Mouse (Mus musculus) adipocyte (in vitro differentiated cells): ENCODE results near the gene Ubqln1.
"Not testable (repeated sequence)": the region's sequence is repeated elsewhere in the genome, so short reads cannot be mapped to it uniquely, and the experiment has no call there.

Experiments used
- DNase-seq: peaks from one replicate; pipeline ENCODE4 v3.0.0-alpha.2; 2016; ENCODE audit warnings: low spot score

Gene Ubqln1

DNA sequence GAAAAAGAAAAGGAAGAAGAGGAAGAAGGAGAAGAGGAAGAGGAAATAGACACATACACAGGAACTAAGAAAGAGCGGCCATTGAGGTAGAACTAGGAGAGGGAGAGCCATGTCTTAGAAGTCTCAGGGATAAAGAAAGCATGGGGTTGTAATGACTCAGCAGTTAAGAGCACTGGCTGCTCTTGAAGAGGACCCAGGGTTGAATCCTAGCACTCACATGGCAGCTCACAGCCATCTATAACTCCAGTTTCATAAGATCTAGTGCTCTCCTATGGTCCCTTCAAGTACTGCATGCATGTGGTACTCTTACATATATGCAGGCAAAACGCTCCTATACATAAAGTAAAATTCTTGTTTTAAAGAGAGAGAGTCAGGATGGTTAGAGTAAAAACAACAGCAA is 59.4 kb downstream of the Ubqln1 start:
- no peak for DNase-seq

DNA sequence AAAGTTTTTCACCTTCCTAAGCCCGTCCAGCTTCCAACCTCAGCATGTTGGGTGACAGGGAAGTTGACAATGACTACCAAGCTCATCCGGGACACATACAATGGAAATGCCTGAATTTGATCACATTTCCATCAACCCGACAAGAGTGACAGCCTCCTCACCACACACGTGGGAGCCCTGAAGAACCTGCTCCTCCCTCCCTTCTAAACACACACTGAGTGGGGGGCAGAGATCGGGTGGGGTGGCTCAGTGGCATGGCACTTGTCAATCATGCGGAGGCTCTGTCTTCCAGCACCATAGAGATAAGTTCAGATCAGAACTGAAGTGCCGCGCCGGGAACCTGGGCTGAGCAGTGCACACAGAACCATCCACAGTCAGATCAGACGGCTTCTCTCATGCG is 65.0 kb downstream of the Ubqln1 start:
- no peak for DNase-seq

DNA sequence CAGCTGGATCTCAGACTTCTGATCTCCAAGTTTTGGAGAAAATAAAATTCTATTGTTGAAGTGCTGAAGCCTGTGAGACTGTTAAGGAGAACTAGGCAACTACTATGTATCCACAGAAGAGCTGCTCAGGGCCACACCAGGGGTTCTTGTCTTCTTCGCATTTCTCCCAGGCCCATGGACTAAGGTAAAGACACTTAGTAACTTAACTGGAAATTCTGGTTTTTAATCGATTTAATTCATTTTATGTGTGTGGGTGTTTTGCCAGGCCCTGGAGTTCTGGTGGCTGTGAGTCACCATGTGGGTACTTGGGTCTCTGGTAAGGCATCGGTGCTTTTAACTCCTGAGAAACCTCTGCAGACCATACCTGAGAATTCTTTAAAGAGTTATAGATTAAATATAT is 65.8 kb downstream of the Ubqln1 start:
- DNase-seq, result no peak

DNA sequence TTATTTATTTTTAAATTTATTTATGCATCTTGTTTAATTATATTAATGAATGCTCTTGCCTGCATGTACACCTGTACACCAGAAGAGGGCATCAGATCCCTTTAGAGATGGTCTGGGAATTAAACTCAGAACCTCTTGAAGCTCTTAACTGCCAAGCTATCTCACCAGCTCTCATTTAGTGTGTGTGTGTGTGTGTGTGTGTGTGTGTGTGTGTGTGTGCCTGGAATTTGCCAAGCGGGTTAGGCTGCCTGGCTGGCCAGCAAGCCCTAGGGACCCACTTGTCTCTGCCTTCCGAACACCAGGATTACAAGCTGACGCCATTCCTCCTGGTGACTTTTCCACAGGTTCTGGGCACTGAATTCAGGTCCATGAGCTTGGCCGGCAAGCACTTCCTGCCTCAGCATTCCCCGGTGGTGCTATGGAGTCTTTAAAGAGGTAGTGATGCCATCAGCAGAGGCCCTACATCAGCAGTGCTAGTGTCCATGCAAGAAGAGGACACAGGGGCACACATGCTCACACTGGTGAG is 66.4 kb downstream of the Ubqln1 start:
- peak; percentile 53 for DNase-seq

DNA sequence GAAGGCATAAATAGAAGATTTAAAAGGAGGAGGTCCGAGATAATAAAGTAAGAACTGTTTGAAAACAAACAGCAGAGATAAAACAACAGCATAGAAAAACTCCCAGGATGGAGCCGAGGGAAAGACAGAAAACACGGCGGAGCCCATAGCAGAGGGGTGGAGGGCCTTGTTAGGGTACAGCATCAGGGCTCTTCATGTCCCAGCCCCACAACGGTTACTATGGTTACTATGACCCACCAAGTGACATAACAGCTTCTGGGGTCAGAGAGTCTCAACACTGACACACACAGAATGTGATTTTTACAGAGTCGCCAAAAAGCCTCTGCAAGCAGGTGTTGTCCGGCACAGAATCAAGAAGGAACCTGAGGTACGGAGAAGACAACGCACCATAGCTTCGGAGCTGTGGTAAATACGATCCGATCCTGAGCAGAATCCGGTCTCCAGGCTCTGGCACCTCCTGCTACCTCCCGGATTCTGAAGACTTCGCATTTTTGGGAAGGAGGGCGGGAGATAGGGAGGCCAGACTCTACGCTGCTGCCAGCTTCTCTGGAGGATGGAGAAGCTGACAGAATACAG is 67.1 kb downstream of the Ubqln1 start:
- DNase-seq, result no peak

DNA sequence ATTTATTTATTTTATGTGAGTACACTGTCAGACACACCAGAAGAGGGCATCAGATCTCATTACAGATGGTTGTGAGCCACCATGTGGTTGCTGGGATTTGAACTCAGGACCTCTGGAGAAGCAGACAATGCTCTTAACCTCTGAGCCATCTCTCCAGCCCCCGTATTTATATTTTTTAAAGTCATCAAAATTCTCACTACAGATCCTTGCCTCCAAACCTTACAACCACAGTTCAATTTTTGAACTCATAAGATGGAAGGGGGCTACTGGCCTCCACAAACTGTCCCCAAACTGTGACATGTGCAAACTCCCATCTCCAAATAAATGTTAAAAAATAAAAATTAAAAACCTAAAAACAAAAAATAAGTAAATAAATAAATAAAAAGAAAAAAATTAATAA is 67.7 kb downstream of the Ubqln1 start:
- DNase-seq, result no peak

DNA sequence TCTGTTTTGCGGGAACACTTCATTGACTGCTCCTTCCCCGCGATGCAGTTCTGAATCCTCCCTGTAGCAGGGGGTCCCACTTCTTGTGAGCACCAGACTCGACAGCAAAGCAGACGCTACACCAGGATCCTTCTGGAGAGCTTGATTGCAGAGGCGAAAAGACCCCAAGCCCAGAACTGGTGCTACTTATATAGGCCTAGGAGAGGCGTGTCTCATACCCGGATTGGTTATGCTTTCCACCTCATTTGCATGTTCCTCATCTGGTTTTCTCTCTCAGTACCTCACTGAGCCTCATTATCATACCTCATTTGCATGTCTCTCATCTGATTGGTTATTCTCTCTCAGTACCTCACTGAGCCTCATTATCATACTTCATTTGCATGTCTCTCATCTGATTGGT is 68.8 kb downstream of the Ubqln1 start:
- not testable (repeated sequence) for DNase-seq

DNA sequence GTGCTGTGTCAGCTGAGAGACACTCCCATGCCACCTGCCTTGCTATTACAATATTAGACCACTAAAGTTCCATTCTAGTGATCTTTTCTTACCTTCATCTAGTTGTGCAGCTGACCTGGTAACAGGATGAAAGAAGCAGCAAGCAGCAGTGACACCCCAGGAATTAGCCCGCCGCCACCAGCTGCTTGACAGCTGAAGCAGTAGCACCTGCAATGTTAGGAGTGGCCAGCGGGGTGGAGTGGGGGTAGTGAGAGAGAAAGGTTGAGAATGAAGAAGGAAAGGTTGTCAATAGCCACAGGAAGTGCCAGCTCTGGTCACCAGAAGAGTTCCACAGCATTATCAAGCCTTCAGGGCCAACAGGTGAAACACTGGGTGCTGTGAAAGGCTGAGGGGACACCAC is 83.8 kb downstream of the Ubqln1 start:
- DNase-seq, result no peak

DNA sequence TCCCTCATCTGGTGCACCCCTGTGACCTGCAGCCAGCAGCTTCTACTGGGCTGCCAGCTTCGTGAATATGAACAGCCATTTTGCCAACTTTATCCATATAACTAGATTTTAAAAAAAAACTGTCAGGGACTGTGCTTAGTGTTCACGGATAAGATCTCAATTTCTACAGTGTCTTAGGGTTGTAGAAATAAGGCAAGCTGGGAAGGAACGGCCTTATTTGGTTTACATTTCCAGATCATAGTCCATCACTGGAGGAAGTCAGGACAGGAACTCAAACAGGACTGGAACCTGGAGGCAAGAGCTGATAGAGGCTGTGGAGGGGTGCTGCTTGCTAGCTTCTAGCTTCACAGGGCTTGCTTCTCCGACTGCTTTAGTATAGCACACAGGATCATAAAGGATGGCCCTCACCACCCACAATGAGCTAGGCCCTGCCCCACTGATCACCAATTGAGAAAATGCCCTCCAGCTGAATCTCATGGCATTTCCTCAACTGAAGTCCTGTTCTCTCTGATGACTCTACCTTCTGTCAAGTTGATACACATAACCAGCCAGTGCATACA is 85.7 kb downstream of the Ubqln1 start:
- peak; percentile 26 for DNase-seq

DNA sequence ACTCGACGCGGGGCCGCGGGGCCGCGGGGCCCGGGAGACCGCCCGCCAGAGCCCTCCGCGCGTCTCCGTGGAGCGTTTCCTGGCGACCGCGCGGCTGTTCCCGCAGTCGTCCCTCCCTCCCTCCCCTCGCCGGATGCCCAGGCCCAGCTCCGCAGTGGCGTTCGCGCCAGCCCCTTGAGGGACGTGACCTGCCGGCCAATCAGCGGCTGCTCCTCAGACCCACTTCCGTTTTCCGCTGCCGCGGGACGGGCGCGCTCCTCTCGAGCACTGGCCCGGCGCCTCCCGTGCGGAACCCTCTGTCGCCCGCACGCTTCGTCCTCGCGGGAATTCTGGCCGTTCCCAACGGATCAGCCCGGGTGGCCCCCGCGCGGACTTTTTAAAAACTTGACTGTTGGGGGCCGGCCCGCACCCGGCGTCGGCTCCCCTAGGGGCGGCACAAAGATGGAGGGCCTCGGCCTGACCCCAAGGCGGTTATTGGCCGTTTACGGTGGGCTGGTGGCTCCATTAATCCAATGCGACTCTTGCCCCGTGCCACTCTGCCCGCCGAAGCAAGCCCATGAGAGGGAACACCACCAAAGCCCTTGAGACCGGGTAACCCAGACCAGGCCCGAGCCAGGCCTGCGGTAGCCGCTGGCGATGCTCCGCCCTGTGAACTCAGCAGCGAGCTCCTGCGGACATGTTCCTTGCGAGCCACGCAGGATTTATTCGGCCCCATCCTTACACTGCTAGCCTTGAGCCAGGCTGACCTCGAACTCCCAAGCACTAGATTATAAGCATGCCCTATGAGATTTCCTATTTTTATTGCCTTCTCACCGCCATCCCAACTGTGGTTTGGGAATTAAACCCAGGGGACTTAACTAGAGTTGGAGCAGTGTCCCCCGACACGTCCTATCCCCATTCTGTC is 86.4 kb downstream of the Ubqln1 start:
- peak; percentile 94 for DNase-seq

DNA sequence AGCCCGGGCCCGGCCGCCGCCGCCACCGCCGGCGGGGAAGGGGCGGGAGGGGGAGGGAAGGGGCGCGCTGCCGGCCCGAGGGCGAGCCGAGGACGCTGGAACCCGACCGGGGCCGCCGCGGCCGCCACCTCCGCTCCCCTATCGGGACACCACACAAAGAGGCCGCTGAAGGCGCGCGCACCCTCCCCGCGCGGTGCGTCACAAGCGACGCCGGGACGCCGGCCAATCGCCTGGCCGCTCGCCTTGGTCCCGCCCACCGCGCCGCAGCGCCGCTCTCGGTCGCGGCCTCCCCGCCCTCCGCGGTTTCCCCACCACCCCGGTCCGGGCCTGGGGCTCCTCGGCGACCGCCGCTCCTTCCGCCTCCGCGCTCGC is 87.1 kb downstream of the Ubqln1 start, which contains the start of gene Hnrnpa0:
Gene Hnrnpa0, minus strand, starts transcription at position 161 of the 372 bp plus-strand sequence.
- DNase-seq, result peak; percentile 88

DNA sequence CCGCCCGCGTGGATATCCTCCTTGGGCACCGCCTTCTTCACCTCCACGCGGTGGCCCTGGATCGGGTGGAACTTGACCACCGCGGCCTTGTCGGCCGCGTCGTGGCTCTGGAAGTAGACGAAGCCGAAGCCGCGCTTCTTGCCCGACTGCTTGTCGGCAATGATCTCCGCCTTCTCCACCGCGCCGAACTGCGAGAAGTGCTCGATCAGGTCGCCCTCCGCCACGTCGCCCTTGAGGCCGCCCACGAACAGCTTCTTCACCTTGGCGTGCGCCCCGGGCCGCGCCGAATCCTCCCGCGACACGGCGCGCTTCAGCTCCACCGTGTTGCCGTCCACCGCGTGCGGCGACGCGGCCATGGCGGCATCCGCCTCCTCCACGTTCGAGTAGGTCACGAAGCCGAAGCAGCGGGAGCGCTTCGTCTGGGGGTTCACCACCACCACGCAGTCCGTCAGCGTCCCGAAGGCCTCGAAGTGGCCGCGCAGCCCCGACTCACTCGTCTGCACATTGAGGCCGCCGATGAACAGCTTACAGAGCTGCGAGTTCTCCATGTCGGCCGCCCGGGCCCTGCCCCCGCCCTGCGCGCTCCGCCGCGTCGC is 87.6 kb downstream of the Ubqln1 start:
- peak; percentile 53 for DNase-seq

DNA sequence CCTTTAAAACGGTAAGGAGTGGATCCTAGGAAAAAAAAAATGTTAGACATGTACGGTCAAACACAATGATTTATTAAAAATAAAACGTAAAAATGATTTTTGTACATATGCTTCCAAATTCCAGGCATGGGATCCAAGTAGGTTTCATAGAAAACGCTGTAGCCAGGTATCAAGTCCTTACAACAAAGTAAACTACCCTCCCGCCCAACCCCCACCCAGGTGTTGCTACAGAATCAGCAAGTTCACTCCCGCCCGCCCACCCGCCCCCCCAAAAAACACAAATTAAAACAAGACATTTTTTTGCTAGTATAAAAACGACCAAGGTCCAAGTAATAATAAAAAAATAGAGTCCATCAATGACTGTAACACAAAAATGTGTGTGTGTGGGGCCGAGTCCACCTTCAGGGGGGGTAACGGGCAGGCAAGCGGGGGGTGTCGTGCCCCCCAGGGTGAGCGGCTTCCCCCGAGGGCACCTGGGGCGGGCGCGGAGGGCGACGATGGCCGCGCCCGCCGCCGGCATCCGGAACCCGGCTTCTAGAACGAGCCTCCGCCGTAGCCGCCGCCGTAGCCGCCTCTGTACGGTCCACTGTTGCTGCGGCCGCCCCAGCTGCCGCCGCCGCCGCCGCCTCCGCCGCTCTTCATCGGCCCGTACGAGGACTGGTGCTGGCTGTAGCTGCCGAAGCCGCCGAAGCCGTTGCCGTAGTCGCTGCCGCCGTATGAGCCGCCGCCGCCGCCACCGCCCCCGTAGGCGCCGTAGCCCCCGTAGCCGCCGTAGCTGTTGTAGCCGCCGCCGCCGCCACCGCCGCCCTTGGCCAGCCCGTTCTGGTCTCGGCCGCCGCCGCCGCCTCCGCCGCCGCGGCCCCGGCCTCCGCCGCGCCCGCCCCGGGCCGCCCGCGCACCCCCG is 88.3 kb downstream of the Ubqln1 start:
- DNase-seq, result no peak
